Mouse (Mus musculus) ES-E14 (cell line): Measurements from ENCODE around the gene Cacna2d2. TPM values are rescaled to one million over a fixed set of nuclear protein-coding genes. Genes with fewer than 3 reads are reported as not detected.
"Not testable (repeated sequence)": the region's sequence is repeated elsewhere in the genome, so short reads cannot be mapped to it uniquely, and the experiment has no call there.

Experiments
- DNase-seq: peaks from one replicate; pipeline ENCODE4 v3.0.0-alpha.2; 2013; ENCODE audit warnings: low read depth, low spot score
- H3K27ac ChIP-seq: 2 replicates; pipeline ENCODE4 v1.5.1; 2012; ENCODE audit warnings: low read depth, mild to moderate bottlenecking, low read length, moderate library complexity, mixed read lengths; ENCODE audit not compliant: poor library complexity, insufficient read depth, severe bottlenecking
- H3K36me3 ChIP-seq: 2 replicates; pipeline ENCODE4 v1.6.1; 2012; ENCODE audit warnings: mild to moderate bottlenecking, low read length, moderate library complexity, mixed read lengths; ENCODE audit not compliant: control insufficient read depth, poor library complexity, insufficient read depth, severe bottlenecking
- H3K4me1 ChIP-seq, 2 experiments: fragments of 150-350 bp in 1 of 2; sonication (generic) in 1 of 2; 2 replicates each; pipeline ENCODE4 v1.6.1; 2012; ENCODE audit warnings: low read length in 2 of 2, mild to moderate bottlenecking in 1 of 2, mixed read lengths in 1 of 2; ENCODE audit not compliant: control insufficient read depth in 2 of 2, insufficient read depth in 2 of 2, poor library complexity in 1 of 2
- H3K4me3 ChIP-seq, 2 experiments: fragments of 150-350 bp in 1 of 2; sonication (generic) in 1 of 2; 2 replicates each; pipeline ENCODE4 v1.5.1; 2012; ENCODE audit warnings: low read length in 2 of 2, low read depth in 1 of 2, mild to moderate bottlenecking in 1 of 2, mixed read lengths in 1 of 2; ENCODE audit not compliant: insufficient read depth in 1 of 2, poor library complexity in 1 of 2, severe bottlenecking in 1 of 2
- H3K9ac ChIP-seq: 2 replicates; pipeline ENCODE4 v1.6.1; 2012; ENCODE audit warnings: low read depth, mild to moderate bottlenecking, low read length, mixed read lengths; ENCODE audit not compliant: poor library complexity, insufficient read depth, severe bottlenecking
- H3K9me3 ChIP-seq: fragments of 150-350 bp; sonication (generic); 2 replicates; pipeline ENCODE4 v1.6.1; 2012; ENCODE audit warnings: low read depth, mild to moderate bottlenecking, low read length; ENCODE audit not compliant: control insufficient read depth, insufficient read depth
- CHD2 ChIP-seq: IDR thresholded peaks from 2 replicates; pipeline ENCODE4 v1.6.1; 2014; ENCODE audit warnings: mild to moderate bottlenecking, low read depth, low read length, inconsistent platforms
- HCFC1 ChIP-seq: IDR thresholded peaks from 2 replicates; pipeline ENCODE4 v1.6.1; 2012; ENCODE audit warnings: low read length, inconsistent platforms, borderline replicate concordance; ENCODE audit not compliant: insufficient read depth
- MAFK ChIP-seq: IDR thresholded peaks from 2 replicates; pipeline ENCODE4 v1.6.1; 2014; ENCODE audit warnings: mild to moderate bottlenecking, low read depth, low read length, inconsistent platforms; ENCODE audit not compliant: insufficient read depth
- ZC3H11A ChIP-seq: IDR thresholded peaks from 2 replicates; pipeline ENCODE4 v1.6.1; 2012; ENCODE audit warnings: low read depth, mild to moderate bottlenecking, inconsistent platforms, low read length, borderline replicate concordance
- ZNF384 ChIP-seq: IDR thresholded peaks from 2 replicates; pipeline ENCODE4 v1.6.1; 2012; ENCODE audit warnings: low read depth, low read length, inconsistent platforms
- in situ Hi-C, 2 experiments: fragments of 600-800 bp; cut with MboI; formaldehyde crosslinking; loops; one replicate each; pipeline ENCODE4 v1.15.1; 2025; ENCODE audit warnings: low sequenced_read_pairs in 2 of 2, inconsistent platforms in 1 of 2; ENCODE audit not compliant: unreplicated experiment in 2 of 2
- total RNA-seq: library from RNA; depleted of rRNA; stranded (reverse); fragments of 300-350 nt; gene quantifications from 2 replicates; pipeline ENCODE4 v1.2.3, GENCODE M21; 2012

Gene Cacna2d2
- total RNA-seq, 1 experiment = 0.85 TPM

DNA sequence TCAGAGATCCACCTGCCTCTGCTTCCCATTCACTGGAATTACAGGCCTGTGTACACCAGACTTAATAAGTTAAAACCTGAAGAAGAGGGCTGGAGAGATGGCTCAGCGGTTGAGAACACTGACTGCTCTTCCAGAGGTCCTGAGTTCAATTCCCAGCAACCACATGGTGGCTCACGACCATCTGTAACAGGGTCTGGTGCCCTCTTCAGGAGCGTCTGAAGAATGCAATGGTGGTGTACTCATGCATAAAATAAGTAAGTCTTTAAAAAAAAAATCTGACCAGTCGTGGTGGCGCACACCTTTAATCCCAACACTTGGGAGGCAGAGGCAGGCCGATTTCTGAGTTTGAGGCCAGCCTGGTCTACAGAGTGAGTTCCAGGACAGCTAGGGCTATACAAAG lies 174.4 kb downstream of the Cacna2d2 start:
- TF ChIP-seq ZNF384 = peak; percentile 38; the same call in 1 of the 2 replicates
- H3K9ac ChIP-seq, H3K9me3 ChIP-seq, DNase-seq, H3K4me3 ChIP-seq, in situ Hi-C loops, H3K27ac ChIP-seq: not testable (repeated sequence)
- peaks cover 17% of the 10 kb centered on the region for H3K36me3 ChIP-seq
- peaks cover 0 to 26% of the 10 kb centered on the region in 2 experiments; a peak in 3 of 4 replicates for H3K4me1 ChIP-seq

GRCm38 (mm10) chr9:107575579-107576356 lies 176.4 kb downstream of the Cacna2d2 start:
- Histone ChIP-seq H3K4me1 (peaks cover 0 to 18% of the 10 kb centered on the region in 2 experiments; a peak in 2 of 4 replicates), H3K9ac (0 out of 2 replicates have a peak overlapping the region, but pooled peaks have one; percentile 44), H3K36me3 (peaks cover 15% of the 10 kb centered on the region), H3K27ac (peak overlapping the region; percentile 77), H3K4me3 (no peak overlapping the region), H3K9me3 (no peaks in the 10 kb centered on the region)
- TF ChIP-seq ZNF384 (no peak), ZC3H11A (no peak), HCFC1 (no peak), CHD2 (no peak), MAFK (no peak)
- in situ Hi-C loops = no loop called here
- peak; percentile 92 for DNase-seq

- DNase-seq = no peak
- Histone ChIP-seq H3K9me3 (no peaks in the 10 kb centered on the region), H3K4me1 (peaks cover 2 to 12% of the 10 kb centered on the region in 2 experiments; a peak in 2 of 4 replicates), H3K9ac (peak within 1 kb of the TSS; percentile 62), H3K36me3 (peaks cover 8% of the 10 kb centered on the region), H3K4me3 (peak within 1 kb of the TSS; percentile 57 to 69), H3K27ac (peak within 1 kb of the TSS; percentile 77)
- TF ChIP-seq MAFK (no peak), ZC3H11A (no peak)
- in situ Hi-C loops = no loop called here
These were observed 177.1 kb downstream of the Cacna2d2 start, which contains the start of gene Hyal1 for GRCm38 (mm10) chr9:107576357-107577107. TSS of gene Hyal1 (plus strand) at chr9:107576927.

DNA sequence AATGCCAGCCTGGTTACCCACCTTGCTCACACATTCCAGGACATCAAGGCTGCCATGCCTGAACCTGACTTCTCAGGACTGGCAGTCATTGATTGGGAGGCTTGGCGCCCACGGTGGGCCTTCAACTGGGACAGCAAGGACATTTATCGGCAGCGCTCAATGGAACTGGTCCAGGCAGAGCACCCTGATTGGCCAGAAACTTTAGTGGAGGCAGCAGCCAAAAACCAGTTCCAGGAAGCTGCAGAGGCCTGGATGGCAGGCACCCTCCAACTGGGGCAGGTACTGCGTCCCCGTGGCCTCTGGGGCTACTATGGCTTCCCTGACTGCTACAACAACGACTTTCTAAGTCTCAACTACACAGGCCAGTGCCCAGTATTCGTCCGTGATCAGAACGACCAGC lies 178.5 kb downstream of the Cacna2d2 start:
- in situ Hi-C loops = no loop called here
- Histone ChIP-seq H3K4me1 (peaks cover 2 to 22% of the 10 kb centered on the region in 2 experiments; a peak in 2 of 4 replicates), H3K9ac (no peak overlapping the region), H3K9me3 (no peaks in the 10 kb centered on the region), H3K27ac (no peak overlapping the region), H3K4me3 (no peak overlapping the region), H3K36me3 (no peaks in the 10 kb centered on the region; the same call in 1 of the 2 replicates)
- no peak for DNase-seq
- no peak for TF ChIP-seq MAFK
- TF ChIP-seq ZC3H11A = no peak
- no peak for TF ChIP-seq CHD2
- TF ChIP-seq HCFC1 = no peak
- no peak for TF ChIP-seq ZNF384
